Mouse (Mus musculus): ENCODE measurements around the gene Zdhhc19. TPM values are rescaled to one million over a fixed set of nuclear protein-coding genes. Genes with fewer than 3 reads are reported as not detected.
A peak's percentile ranks its signal among the peaks of the same experiment; 100 is the strongest.

Zdhhc19 gene
- not detected for total RNA-seq (2021)
- long read RNA-seq, experiment 1, result 0 reads
- long read RNA-seq, experiment 2, result 0 reads

GRCm38 (mm10) chr16:32495965-32496364 lies at the start of gene Zdhhc19:
TSS of gene Zdhhc19 (plus strand) at chr16:32496265.
- DNase-seq, result no peak

- DNase-seq, result no peak
Measured at GRCm38 (mm10) chr16:32446563-32447138, 49.4 kb upstream of the Zdhhc19 start.

GRCm38 (mm10) chr16:32449665-32450064 lies 46.4 kb upstream of the Zdhhc19 start:
- no peak for DNase-seq

GRCm38 (mm10) chr16:32450133-32450532 lies 45.9 kb upstream of the Zdhhc19 start:
- DNase-seq, result no peak

- peak in 1 of 2 experiments; percentile 21 for DNase-seq
Measured at GRCm38 (mm10) chr16:32453102-32453501, 43.0 kb upstream of the Zdhhc19 start.

GRCm38 (mm10) chr16:32454646-32455045 lies 41.4 kb upstream of the Zdhhc19 start:
- no peak for DNase-seq

GRCm38 (mm10) chr16:32456086-32456485 lies 40.0 kb upstream of the Zdhhc19 start:
- no peak for DNase-seq

GRCm38 (mm10) chr16:32456761-32457160 lies 39.3 kb upstream of the Zdhhc19 start:
- DNase-seq, result no peak

GRCm38 (mm10) chr16:32457589-32458386 lies 38.3 kb upstream of the Zdhhc19 start:
- DNase-seq, result peak; percentile 58 to 63

GRCm38 (mm10) chr16:32460518-32460917 lies 35.5 kb upstream of the Zdhhc19 start:
- DNase-seq, result peak; percentile 32 to 42

GRCm38 (mm10) chr16:32461713-32462112 lies 34.4 kb upstream of the Zdhhc19 start:
- DNase-seq, result peak in 1 of 2 experiments; percentile 7

GRCm38 (mm10) chr16:32462950-32463349 lies 33.1 kb upstream of the Zdhhc19 start:
- DNase-seq, result no peak

- no peak for DNase-seq
Measured at GRCm38 (mm10) chr16:32463426-32463825, 32.6 kb upstream of the Zdhhc19 start.

GRCm38 (mm10) chr16:32464908-32465307 lies 31.2 kb upstream of the Zdhhc19 start:
- no peak for DNase-seq

- DNase-seq, result no peak
Measured at GRCm38 (mm10) chr16:32468488-32468887, 27.6 kb upstream of the Zdhhc19 start.

GRCm38 (mm10) chr16:32469404-32470105 lies 26.5 kb upstream of the Zdhhc19 start:
- DNase-seq, result no peak

- no peak for DNase-seq
Measured at GRCm38 (mm10) chr16:32472276-32473015, 23.6 kb upstream of the Zdhhc19 start.

- no peak for DNase-seq
Measured at GRCm38 (mm10) chr16:32477315-32477714, 18.8 kb upstream of the Zdhhc19 start.

- DNase-seq, result no peak
Measured at GRCm38 (mm10) chr16:32479415-32479814, 16.6 kb upstream of the Zdhhc19 start.

- no peak for DNase-seq
Measured at GRCm38 (mm10) chr16:32484431-32484871, 11.6 kb upstream of the Zdhhc19 start.

- DNase-seq, result no peak
Measured at GRCm38 (mm10) chr16:32485209-32485608, 10.9 kb upstream of the Zdhhc19 start.

GRCm38 (mm10) chr16:32486046-32486445 lies 10.0 kb upstream of the Zdhhc19 start:
- no peak for DNase-seq

Measured in adrenal gland, postnatal 36 days (tissue).